Comparison of ENCODE assay signal across 9 mouse cellular contexts in the genomic region with DNA sequence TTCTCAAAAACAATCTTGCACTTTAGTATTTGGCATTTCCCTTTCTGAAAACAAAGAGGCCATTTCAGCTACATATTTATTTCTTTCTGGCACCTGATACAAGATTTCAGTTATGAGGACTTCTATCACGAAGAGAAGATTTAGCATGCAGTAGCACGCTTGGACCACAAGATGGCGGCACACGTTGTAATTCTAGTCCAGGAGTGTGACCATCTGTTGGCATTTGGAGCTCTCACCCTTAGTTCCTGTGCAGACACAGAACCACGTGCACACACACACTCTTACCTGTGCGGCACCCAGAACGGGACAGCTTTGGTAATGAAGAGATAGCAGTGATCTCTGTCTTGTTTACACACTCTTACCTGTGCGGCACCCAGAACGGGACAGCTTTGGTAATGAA. TPM values are rescaled to one million over a fixed set of nuclear protein-coding genes. Genes with fewer than 3 reads are reported as not detected.
A peak's percentile ranks its signal among the peaks of the same experiment; 100 is the strongest.
DNase-seq lines count a peak whose midpoint lies in the region; TF ChIP-seq lines count a peak whose summit lies in the region.
"Had no signal": no experiment of that assay in that cellular context is flagged by ENCODE, and none has a peak within 500 bp of the region (broad histone marks: within the 10 kb centered on the region; RNA-seq: fewer than 3 reads in every experiment).

No protein-coding gene starts in this region.

- peaks cover 9% of the 10 kb centered on the region for H3K4me1 ChIP-seq in testis, adult 2 months (ENCODE audit: control insufficient read depth, insufficient read depth, low read length)
- H3K4me1 ChIP-seq: limb, embryonic 12.5 days had no signal

- no peaks in the 10 kb centered on the region for H3K36me3 ChIP-seq in testis, adult 2 months (ENCODE audit: control insufficient read depth, insufficient read depth, low read length)
- H3K36me3 ChIP-seq: limb, embryonic 12.5 days had no signal

- H3K27ac ChIP-seq in testis, adult 2 months (ENCODE audit: control insufficient read depth, insufficient read depth, low read depth, low read length): no peak overlapping the region
- H3K27ac ChIP-seq: limb, embryonic 12.5 days had no signal

- TF ChIP-seq CTCF in testis, adult 2 months (IDR thresholded peaks at IDR 0.05; ENCODE audit: control insufficient read depth, insufficient read depth, insufficient replicate concordance, low read depth, low read length): peak; percentile 63; the same call in 1 of the 2 replicates

- intact Hi-C loops in heart, postnatal 25 days (cut with DNase I): no loop called here

- no peak for TF ChIP-seq POLR2A in testis, adult 2 months (IDR thresholded peaks at IDR 0.05; ENCODE audit: control insufficient read depth, low read depth, low read length)

- no peak overlapping the region for H3K4me3 ChIP-seq in testis, adult 2 months (ENCODE audit: control insufficient read depth, low read depth, low read length)
- H3K4me3 ChIP-seq: limb, embryonic 12.5 days had no signal

- peak; percentile 7 for DNase-seq in heart, adult 8-10 months (ENCODE audit: low spot score)
- DNase-seq in heart, postnatal 25 days (ENCODE audit: low spot score): no peak
- peak; percentile 73 for DNase-seq in A20 (ENCODE audit: low read depth, low spot score)
- peak; percentile 70 for DNase-seq in adrenal gland, postnatal 10 days
- DNase-seq in embryo, embryonic 11 days: peak; percentile 66
- peak; percentile 82 to 83 for DNase-seq in kidney, postnatal 4 days
- peak; percentile 68 for DNase-seq in lung, postnatal 14 days

- no peaks in the 10 kb centered on the region for H3K27me3 ChIP-seq in testis, adult 2 months (ENCODE audit: control insufficient read depth, insufficient read depth, low read length)
- H3K27me3 ChIP-seq: limb, embryonic 12.5 days had no signal

RNA-seq across cellular contexts. Expression of a gene that starts 25.4 kb away (rescaled TPM):
- total RNA-seq in heart, adult 8-10 months (2022): 1 to 10 TPM in 3 of 4 experiments, under 1 TPM in 1; 0.78 to 2.1 (median 1.2) TPM
- under 1 TPM; 0.60 to 0.73 TPM for total RNA-seq in heart, postnatal 25 days (2021)
- total RNA-seq in adrenal gland, postnatal 10 days (2021): 1 to 10 TPM; 1.1 TPM
- polyA plus RNA-seq in testis, adult 2 months (2012; rRNA removed): 3.2 and 3.3 TPM in 2 replicates

RNA-seq across cellular contexts. Expression of a gene that starts 37.5 kb away (rescaled TPM):
- under 1 TPM; 0.49 to 0.90 (median 0.64) TPM for total RNA-seq in heart, adult 8-10 months (2022)
- under 1 TPM; 0.44 to 0.50 TPM for total RNA-seq in heart, postnatal 25 days (2021)
- total RNA-seq in adrenal gland, postnatal 10 days (2021): under 1 TPM; 0.45 to 0.97 TPM
- 8.4 and 12.0 TPM in 2 replicates for polyA plus RNA-seq in testis, adult 2 months (2012; rRNA removed)

RNA-seq across cellular contexts. Expression of a gene that starts 59.3 kb away (rescaled TPM):
- 1 to 10 TPM in 2 of 4 experiments, under 1 TPM in 2; 0.27 to 1.6 (median 0.78) TPM for total RNA-seq in heart, adult 8-10 months (2022)
- under 1 TPM in 1 of 2 experiments, not detected in 1; 0.18 TPM for total RNA-seq in heart, postnatal 25 days (2021)
- 1 to 10 TPM in 1 of 2 experiments, under 1 TPM in 1; 1.00 to 1.1 TPM for total RNA-seq in adrenal gland, postnatal 10 days (2021)
- 3.0 and 6.9 TPM in 2 replicates for polyA plus RNA-seq in testis, adult 2 months (2012; rRNA removed)
